In genomic region chr10:58401838-58402237, GRCm38 (mm10) we compare ENCODE assay signal across 13 mouse cellular contexts. TPM values are rescaled to one million over a fixed set of nuclear protein-coding genes. Genes with fewer than 3 reads are reported as not detected.
DNase-seq lines count a peak whose midpoint lies in the region; ATAC-seq and TF ChIP-seq lines count a peak whose summit lies in the region.
"Had no signal": no experiment of that assay in that cellular context is flagged by ENCODE, and none has a peak within 500 bp of the region (broad histone marks: within the 10 kb centered on the region; RNA-seq: fewer than 3 reads in every experiment).

No protein-coding gene starts in this region.

- DNase-seq in cerebellum, adult 9-10 months, result peak; percentile 80
- DNase-seq in cerebellum, postnatal 14 days, result no peak
- peak; percentile 73 for DNase-seq in layer of hippocampus, adult 9-11 months
- DNase-seq in layer of hippocampus, postnatal 25 days (ENCODE audit: extremely low spot score in 1 of 2, low spot score in 1 of 2), result no peak
- peak; percentile 93 for DNase-seq in brain, adult 2 months (ENCODE audit: low read depth, low spot score)
- no peak for DNase-seq in embryo, embryonic 10 days (ENCODE audit: low spot score)
- DNase-seq: adrenal gland, postnatal 10 days; kidney, adult 18-20 months; lung, adult 2 months; thymus, adult 2 months had no signal

- H3K4me2 ChIP-seq in myocyte (ENCODE audit: low read depth), result peak overlapping the region; percentile 10

- H3K36me3 ChIP-seq in myocyte (ENCODE audit: control insufficient read depth, insufficient read depth), result peaks cover 13% of the 10 kb centered on the region

- H3K79me2 ChIP-seq in myocyte (ENCODE audit: control insufficient read depth, insufficient read depth), result peaks cover 32% of the 10 kb centered on the region

- H3ac ChIP-seq in myocyte (ENCODE audit: control insufficient read depth, insufficient read length), result no peak overlapping the region

- no peak for ATAC-seq in inflammation-experienced regulatory T-cells, adult 6 months

- H3K27me3 ChIP-seq in myocyte (ENCODE audit: control insufficient read depth, insufficient read depth, insufficient read length), result no peaks in the 10 kb centered on the region

- no peak overlapping the region for H3K4me3 ChIP-seq in myocyte
- H3K4me3 ChIP-seq: hindbrain, embryonic 10.5 days had no signal

- no peak for TF ChIP-seq POLR2A in myocyte (IDR thresholded peaks at IDR 0.05; ENCODE audit: insufficient read length, low read depth)

TF ChIP-seq in myocyte, 11 proteins besides CTCF, POLR2A, EP300 and RAD21:
- TF ChIP-seq USF1 (IDR thresholded peaks at IDR 0.05; ENCODE audit: low read depth) (no peak), TCF12 (IDR thresholded peaks at IDR 0.05; ENCODE audit: insufficient read depth, poor library complexity, severe bottlenecking) (peak; percentile 53), E2F4 (IDR thresholded peaks at IDR 0.05; ENCODE audit: insufficient read depth) (no peak), MYOD1 (IDR thresholded peaks at IDR 0.05; ENCODE audit: control insufficient read depth in 1 of 3, insufficient read length in 2 of 3, low read depth in 2 of 3) (peak; percentile 76 to 91 (median 84)), CEBPB (IDR thresholded peaks at IDR 0.05; ENCODE audit: insufficient read depth, poor library complexity, severe bottlenecking) (no peak)

RNA-seq across cellular contexts. Expression of gene Ranbp2, which starts 44.9 kb away (rescaled TPM):
- total RNA-seq in layer of hippocampus, postnatal 25 days (2021), result 10 to 100 TPM; 70.2 to 77.3 TPM
- 7.8 TPM for polyA plus RNA-seq in myocyte (2012; fragmentation: generic; extraction: Trizol)
- polyA plus RNA-seq in inflammation-experienced regulatory T-cells, adult 6 months (2017; shearing (Covaris generic)), result 10 to 100 TPM; 23.6 to 27.6 (median 27.3) TPM

Comparison
In these comparisons a context has a peak if more than half of its experiments do, and no peak if none do; other contexts are left out.
1. DNase-seq: peak in cerebellum, adult 9-10 months (single experiment), layer of hippocampus, adult 9-11 months (single experiment) and brain, adult 2 months (single experiment); none in cerebellum, postnatal 14 days (0 of 2), layer of hippocampus, postnatal 25 days (0 of 2) and embryo, embryonic 10 days (single experiment).